Mouse (Mus musculus): Measurements from ENCODE around the gene Ddn.
"Not testable (repeated sequence)": the region's sequence is repeated elsewhere in the genome, so short reads cannot be mapped to it uniquely, and the experiment has no call there.

The Ddn gene

DNA sequence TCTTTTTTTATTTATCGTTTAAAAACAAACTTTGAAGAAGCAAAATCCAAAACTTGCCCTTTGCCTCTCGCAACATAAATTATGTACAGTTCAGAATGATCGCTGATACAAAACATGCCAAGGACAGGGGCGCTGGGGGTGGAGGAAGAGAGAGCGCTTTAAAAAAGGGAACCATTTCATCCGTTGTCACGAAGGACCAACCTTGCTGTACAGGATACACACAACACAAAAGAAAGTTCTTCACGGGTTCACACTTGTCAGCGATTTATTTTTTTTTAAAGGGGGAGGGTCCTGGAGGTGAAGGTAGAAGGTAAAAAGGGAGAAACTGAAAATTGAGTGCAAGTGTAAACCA lies 22.4 kb upstream of the Ddn start:
- DNase-seq (ENCODE audit: low spot score in 2 of 2): no peak

DNA sequence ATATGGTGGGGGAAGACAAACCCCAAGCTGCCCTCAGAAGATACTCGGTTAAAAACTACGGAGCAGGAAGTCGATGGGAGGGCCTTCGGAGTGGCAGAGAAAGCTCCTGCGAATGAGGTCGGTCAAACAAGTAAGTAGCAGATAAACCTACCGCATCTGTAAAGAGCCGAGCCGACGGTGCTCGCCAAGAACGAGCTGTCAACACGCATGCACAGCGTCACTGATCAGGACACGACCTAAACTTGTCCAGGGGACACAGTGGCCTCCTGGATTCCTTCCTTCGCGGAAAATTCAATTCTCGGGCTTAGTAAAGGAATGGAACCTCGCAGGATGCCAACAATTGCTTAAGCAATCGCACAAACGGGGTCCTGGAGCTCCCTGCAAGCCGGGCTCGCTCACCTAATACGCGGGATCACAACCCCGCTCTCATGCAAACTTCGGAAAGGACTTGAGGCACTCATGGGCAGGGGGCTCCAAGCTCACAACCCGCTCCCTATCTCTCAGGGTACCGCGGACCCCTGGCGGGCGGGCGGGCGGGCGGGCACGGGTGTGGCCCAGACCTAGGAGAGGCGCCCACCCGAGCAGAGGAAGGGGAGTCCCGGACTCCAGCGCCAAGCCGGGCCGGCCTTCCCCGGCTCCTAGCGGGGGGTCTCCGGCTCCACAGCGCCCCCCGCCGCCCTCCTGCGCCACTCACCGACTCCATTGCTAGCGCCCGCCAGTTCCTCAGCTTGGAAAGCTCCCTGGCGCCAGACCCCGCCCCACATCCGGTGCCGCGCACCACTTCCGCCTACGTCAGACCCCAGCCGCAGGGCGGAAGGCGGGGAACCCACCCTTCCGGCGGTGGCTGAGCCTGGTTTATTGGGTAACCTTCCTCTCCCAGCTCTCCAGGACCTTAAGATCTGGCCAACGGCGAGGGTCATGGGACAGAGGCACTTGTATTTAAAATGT lies 21.7 kb upstream of the Ddn start, which contains the start of gene Prkag1:
Gene Prkag1 (minus strand): TSS at position 786 of the 948 bp plus-strand sequence.
- DNase-seq (ENCODE audit: low spot score in 2 of 2): peak; percentile 97

DNA sequence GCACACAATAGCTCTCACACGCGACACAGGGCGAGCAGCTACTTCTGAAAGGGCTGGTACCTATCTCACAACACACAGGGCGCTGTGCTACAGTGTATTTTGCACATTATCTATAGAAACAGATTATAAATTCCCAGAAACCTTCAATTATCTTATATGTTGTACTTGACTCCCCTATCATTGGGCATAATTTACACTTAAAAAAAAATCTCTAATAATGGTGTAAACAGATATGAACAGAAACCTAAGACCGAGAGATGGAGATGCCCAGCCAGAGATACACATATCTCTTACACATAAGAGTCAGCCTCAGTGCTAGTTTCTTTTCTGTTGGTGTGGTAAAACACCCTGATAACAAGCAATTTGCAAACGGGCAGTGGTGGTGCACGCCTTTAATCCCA lies 18.3 kb upstream of the Ddn start:
- DNase-seq (ENCODE audit: low spot score in 2 of 2): no peak

DNA sequence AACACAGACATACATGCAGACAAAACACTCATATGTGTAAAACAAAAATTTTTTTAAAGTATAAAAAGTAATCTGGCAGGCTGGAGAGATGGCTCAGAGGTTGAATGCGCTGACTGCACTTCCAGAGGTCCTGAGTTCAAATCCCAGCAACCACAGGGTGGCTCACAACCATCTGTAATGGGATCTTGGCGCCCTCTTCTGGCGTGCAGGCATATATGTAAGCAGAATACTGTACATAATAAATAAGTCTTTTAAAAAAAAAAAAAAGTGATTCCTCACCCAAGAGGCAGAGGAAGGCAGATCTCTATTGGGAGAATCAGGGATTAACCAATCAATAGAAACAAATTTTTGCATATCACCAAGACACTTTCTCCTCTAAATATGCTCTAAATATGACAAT lies 14.1 kb upstream of the Ddn start:
- no peak for DNase-seq (ENCODE audit: low spot score in 2 of 2)

DNA sequence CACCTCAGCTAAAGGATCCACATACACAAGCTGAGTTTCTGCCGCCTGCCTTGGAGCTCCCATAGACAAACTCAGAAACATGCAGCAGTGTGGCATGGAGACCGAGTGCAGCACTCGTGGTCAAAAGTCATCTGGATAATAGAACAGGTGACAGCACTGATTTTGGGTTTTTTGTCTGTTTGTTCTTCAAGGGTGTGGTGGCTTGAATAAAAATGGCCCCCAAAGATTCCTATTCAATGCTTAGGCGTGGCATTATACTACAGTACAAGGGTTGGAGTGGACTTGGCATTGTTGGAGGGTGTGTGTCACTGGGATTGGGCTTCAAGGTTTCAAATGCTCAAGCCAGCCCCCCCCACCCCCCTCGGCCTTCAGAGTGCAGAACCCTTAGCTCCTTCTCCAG lies 12.9 kb upstream of the Ddn start:
- DNase-seq (ENCODE audit: low spot score in 2 of 2): no peak

DNA sequence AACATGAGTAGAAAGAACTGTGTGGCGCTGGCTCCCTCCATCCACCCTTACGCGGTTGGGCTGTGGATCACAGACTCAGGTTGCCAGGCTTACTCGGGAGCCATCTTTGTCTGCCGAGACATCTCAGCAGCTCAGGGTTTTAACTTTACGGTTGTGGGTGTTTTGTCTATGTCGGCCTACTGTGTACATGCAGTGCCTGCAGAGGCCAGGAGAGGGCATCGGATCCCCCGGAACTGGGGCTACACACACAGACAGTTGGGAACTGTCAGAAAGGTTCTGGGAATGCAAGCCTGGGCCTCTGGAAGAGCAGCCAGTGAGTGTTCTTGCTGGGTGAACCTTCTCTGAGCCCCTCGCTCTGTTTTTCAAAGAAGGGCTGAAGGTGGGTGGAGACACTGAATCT lies 12.1 kb upstream of the Ddn start:
- DNase-seq (ENCODE audit: low spot score in 2 of 2): no peak

DNA sequence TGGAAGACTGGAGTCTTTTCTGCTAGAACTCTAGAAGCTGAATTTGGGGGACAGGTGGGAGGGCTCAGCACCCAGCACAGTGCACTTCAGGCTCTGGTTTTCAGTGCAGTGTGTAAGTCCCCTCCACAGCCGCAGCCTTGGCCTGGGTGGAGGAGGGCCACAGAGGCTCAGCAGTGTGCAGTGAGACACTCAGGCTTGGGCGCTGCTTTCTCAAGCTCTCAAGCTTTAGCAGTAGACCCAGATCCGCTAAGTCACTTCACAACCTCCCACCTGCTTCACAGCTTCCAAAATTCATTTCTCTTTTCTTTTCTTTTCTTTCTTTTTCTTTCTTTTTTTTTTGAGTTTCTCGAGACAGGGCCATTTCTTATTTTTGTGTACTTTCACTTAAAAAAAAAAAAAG lies 11.6 kb upstream of the Ddn start:
- DNase-seq (ENCODE audit: low spot score in 2 of 2): no peak

DNA sequence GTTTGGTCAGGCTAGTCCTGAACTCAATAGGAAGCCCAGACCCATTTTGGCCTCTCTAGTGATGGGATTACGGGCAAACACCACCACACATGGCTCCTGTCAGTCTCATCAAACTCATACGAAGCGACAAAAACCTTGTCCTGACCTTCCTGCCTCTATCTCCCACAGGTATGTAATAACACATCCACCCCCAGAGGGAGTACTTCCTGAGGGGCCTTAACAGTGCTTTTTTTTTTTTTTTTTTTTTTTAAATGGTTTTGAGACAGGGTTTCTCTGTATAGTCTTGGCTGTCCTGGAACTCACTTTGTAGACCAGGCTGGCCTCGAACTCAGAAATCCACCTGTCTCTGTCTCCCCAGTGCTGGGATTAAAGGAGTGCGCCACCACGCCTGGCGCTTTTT lies 8.9 kb upstream of the Ddn start:
- no peak for DNase-seq (ENCODE audit: low spot score in 2 of 2)

DNA sequence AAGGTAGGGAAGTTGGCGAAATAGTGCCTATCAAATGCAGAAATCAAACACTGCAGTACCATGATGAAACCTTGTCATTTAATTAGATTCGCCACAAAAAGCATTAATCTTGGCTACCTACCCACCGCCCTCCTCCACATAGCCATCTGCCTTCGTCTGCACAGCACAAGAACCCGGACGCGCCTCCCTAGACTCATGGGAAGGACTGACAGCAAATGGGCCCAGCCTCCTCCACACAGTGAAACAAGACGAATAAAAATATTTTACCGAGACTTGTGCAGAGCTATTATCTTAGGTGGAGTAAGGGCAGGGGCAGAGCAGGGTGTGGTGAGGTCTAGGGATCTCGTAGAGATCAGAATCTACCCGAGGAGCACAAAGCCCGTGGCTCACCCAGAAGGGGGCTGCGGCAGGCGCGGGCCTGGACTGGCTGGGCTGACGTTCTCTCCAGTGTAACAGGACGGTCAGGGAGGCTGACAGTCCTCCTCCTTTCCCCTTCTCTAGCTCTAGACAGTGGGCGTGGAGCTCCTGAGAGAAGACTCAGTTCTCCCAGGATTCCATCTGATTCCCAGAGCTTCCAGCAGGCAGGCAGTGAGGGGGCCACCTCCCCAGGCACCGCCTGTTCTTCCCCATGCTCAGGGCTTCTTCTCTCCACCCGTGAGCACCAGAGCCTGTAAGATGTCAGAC lies 3.6 kb upstream of the Ddn start:
- no peak for DNase-seq (ENCODE audit: low spot score in 2 of 2)

DNA sequence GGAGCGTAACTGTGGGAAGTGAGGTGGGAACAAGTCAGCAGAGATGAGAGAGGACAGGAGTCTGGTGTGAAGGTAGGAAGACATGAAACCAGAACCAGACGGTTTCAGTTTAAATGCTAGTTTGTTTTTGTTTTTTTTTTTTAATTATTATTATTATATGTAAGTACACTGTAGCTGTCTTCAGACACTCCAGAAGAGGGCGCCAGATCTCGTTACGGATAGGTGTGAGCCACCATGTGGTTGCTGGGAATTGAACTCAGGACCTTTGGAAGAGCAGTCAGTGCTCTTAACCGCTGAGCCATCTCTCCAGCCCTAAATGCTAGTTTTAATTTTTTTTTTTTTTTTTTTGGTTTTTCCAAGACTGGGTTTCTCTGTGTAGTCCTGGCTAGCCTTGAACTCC lies 922 bp upstream of the Ddn start:
- not testable (repeated sequence) for DNase-seq (ENCODE audit: low spot score in 2 of 2)

DNA sequence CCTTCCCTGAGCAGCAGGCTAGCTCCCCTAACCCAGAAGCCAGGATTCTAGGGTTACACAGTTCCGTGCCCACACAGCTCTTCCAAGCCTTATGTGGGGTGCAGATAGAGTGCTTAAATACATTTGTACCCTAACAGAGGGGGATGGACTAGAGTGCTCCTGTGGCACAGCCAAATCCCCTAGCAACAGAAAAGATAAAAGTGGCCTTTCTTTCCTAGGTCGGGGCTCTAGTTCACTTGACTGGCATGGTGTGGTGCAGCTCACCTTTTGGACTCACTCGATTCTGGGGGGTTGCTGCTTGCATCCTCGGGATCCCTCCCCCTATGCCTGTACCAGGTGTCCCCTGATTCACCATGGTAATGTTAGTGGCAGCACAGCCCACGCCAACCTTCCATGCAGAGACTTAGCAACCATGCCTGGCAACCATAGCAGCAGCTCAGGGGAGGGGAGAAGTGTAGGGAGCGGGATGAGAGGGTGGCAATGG lies 597 bp downstream of the Ddn start:
- no peak for DNase-seq (ENCODE audit: low spot score in 2 of 2)

DNA sequence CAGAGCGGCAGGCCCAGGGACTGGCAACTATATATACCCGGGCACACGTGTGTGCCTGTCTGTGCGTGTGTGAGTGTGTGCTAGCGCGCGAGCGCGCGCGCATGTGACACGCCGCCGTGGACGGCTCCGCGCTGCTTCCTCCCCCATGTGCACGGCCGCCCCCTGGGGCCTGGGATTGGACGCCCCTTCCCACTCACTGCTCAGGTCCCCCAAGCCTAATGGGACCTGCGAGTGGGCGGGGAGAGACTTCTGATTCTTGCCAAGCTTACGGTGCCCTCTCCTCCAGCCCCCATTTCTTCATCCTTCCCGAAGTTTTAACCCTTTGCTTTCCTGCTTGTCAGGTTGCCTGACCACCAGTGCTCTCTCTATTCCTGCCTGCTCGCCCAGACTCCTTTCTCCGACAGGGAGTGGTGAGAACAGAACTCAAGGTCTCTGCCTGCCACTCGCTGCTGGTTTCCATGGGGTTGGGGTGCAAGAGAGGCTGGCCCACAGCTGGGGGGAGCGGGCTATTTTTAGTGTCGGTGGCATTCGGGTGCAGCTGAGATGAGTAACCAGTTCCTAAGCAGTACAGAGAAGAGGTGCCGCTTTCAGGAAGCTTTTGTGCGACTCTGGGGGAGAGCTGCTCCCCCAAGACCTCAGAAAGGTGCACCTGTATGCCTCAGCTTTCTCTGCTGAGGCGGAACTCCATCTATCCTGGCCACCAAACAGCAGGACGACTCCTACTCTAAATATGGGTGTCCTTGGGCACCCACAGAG lies 1.2 kb downstream of the Ddn start:
- DNase-seq (ENCODE audit: low spot score in 2 of 2): no peak

DNA sequence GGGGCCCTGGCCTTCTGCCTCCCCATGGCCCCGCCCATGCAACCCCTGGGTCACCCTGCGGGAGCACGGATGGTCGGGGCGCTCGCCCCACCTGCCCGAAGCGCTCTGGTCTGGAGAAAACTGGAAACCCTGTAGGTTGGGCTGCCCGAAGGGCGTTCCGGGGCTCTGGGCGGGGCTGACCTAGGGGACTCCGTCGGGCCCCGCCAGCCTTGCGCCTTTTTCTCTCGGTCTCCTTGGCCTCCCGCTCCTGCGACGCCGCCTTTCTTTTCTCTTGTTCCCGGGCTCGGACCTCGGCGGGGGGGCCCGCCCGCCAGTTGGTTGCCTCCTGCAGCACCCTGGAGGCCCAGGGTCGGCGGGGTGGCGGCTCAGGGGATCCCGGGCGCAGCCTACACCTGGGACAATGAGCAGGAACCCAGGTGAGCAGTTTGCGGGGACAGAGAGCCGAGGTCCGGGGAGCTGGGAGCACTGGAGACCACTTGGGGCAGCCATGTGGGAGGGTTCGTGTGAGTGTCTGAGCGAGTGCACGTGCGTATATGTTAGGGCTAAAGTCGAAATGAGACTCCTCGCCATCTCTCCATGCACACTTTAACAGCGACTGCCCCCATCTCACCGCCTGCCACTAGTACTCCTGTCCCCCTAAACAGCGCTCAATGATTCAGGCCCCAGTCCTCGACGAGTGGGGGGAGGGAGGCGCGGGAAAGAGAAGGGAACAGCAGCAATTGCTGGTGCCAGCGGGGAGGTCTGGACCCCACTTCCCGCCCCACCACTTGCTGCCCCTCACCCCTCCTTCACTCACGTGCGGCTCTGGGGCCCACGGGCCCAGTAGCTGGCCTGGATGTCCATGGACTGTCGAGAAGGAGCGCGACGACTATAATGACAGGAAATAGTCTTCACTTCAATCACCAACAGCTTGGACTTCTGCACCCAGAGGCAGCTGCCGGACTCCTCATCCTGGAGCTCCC lies 2.2 kb downstream of the Ddn start:
- DNase-seq (ENCODE audit: low spot score in 2 of 2): no peak

DNA sequence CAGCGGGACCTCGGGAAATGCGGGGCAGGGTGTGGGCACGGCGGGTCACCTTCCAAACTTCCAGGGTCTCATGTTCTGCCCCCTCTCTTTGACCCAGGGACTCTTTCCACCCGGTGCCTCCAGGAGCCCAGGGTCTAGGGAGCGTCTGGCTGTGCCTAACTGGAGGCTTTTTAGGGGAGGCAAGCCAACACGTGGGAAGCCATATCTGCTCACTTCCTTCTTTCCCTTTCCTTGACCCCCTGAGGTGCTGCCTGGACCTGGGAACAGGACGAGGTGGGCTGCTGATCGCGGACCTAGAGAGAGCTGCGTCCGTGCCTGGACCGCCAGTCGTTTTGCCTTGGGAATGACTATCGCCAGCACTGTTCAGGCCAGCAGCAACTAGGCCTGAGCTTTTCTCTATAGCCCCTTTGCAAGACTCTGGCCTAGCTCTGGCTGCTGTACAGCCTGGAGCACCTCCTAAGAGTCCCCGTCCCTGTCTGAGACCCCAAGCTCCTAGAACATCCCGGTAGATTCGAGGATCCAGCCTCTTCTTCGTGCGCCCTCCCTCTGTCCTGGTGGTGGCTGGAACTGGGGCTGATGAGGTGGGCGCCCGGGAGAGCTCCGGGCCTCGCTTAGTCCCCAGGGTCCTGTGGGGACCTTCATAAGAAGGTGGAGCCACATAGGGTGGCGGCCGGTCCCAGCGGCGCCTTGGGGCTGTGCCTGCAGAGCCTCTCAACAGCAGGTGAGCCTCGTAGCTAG lies 3.0 kb downstream of the Ddn start:
- no peak for DNase-seq (ENCODE audit: low spot score in 2 of 2)

DNA sequence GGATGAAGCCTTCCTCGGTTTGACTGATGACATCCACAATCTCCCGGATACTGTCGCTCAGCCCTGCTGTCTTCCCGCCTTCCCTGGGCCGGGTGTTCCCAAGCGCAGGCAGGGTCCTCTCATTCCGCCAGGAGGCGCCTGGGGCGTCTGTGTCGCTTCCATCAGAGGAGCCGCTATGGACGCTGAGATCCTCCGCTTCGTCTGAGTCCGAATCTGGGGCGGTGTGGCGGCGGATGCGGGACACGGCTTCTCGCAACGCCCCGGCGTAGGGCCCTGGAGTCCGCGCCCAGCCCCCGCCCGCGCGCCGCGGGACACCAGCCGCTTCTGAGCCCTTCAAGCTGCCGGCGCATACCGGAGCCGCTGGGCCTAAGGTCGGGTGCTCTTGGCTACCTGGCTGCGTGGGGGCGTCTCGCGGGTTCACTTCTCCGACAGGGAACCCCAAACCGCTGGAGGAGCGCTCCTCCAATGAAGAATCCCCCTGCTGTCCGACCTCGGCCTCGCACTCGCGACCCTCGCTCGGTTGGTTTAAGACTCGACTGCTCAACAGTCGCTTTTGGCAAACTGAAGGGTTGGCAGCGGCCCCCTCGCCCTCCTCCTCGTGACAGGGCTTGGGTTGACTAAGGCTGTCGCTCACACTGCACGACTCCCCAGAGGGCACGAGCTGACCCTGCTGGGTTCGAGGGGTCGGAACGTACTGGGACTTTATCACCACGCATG lies 3.8 kb downstream of the Ddn start:
- peak; percentile 55 to 62 for DNase-seq (ENCODE audit: low spot score in 2 of 2)

DNA sequence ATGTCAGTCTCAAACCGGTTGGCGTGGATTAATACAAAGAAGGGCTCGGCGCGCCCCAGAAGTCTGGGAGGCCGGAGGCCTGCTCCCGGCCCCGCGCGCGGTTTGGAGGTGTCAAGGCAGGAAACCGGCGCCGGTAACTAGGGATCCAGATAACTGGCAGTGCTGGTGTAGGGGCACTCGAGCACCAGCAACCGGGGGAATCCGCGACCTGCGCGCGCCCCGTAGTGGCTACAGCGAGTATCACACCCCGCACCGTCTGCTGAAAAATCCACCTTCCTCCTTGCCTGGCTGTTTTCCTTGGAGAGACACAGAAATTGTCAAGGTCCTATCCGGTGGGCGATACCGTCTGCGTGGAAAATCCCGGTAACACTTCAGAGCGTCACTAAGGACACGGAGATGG lies 5.2 kb downstream of the Ddn start:
- DNase-seq (ENCODE audit: low spot score in 2 of 2): peak; percentile 49 to 75

DNA sequence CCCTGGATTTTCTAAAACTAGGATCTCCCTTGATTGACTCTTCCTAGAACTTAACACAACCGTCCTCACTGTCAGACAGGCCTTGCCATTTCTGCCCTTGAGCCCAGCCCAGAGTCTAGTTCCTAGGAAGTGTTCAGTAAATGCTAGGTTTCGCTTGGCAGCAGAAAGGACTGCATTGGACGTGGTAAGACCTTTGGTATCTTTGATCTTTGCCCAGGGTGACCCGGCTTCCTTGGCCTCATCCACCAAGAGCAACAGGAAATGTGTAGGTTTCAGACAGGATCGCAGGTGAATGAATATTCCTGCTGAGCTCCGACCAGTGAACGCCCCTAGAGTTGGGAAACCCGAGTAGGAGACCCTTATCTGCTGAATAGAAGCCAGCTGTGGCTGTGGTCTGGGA lies 6.4 kb downstream of the Ddn start:
- no peak for DNase-seq (ENCODE audit: low spot score in 2 of 2)

DNA sequence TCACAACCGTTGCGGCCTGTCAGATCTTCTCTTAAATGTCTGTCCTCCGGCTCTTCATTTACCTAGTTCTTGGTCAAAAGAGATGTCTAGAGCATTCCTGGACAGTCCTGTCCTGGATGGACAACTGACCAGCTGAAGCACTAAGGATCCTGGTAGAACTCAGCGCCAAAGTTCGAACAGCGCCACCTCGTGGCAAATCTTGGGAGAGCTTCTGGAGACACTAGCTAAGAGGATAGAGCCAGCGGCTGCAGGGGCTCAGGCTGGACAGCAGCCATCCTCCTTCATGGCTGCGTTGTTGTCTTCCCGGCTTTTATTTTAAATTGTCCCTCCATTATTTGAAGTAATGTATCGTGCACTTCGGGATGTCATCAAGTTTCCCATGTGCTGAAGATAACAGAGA lies 9.9 kb downstream of the Ddn start:
- peak in 1 of 2 experiments; percentile 62 for DNase-seq (ENCODE audit: low spot score in 2 of 2)

DNA sequence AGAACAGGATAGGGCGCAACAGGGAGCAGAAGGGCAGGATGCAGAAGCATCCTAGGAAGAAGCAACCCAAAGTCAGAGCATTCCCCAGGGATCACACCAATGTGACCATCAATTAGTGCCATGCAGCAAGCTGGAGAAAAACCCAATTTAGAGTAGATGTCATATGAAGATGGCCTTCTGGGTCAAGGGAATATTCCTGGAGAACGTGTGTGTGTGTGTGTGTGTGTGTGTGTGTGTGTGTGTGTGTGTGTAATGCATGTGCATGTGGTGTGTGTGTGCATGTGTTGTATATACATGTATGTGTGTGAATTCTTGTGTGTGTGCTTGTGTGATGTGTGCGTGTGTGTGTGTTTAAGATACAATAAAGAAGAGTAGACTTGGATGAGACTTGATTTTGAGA lies 10.4 kb downstream of the Ddn start:
- no peak for DNase-seq (ENCODE audit: low spot score in 2 of 2)

Data from heart, adult 9 months (tissue).